8 mouse cellular contexts compared by ENCODE assay signal in the genomic region with DNA sequence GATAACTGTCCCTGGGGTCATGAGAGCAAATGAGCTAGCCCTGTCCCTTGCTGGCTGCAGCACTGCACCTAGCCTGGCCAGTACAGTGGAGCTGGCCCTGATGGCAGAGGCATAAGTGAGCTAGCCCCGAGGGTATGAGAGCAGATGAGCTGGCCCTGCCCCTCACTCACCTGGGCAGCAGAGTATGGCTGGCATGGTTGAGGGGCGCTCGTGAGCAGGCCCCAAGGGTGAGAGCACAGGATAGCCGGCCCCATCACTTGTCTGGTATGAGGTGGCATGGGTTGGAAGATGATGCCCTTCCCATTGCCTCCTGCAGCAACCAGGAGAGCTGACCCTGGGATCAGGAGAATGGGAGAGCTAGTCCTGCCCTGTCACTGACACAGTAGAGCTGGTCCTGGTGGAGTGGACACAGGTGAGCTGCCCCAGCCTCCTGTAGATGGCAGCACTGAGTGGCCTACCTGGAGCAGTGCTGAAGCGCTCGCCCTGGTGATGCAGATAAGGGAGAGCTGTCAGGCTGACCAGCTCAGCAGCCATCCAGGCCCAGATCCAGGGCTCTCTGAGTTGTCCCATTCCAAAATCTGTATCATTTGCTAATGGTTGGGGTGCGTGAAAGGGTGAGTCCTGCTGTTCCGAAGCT. TPM values are rescaled to one million over a fixed set of nuclear protein-coding genes. Genes with fewer than 3 reads are reported as not detected.
A peak's percentile ranks its signal among the peaks of the same experiment; 100 is the strongest.
DNase-seq lines count a peak whose midpoint lies in the region; ATAC-seq and TF ChIP-seq lines count a peak whose summit lies in the region.

No protein-coding gene starts in this region.

- no peak overlapping the region for H3K4me2 ChIP-seq in heart, embryonic 16.5 days (ENCODE audit: low read depth, low read length)
- H3K4me2 ChIP-seq in hindbrain, embryonic 12.5 days (replicated peaks), result no peak overlapping the region
- no peak overlapping the region for H3K4me2 ChIP-seq in liver, embryonic 11.5 days

- H3K9ac ChIP-seq in heart, embryonic 16.5 days (ENCODE audit: low read length), result no peak overlapping the region
- H3K9ac ChIP-seq in hindbrain, embryonic 12.5 days, result no peak overlapping the region
- no peak overlapping the region for H3K9ac ChIP-seq in liver, embryonic 11.5 days (ENCODE audit: low read depth, low read length)

- 84% methylated on average over 8 of the region's 8 CpGs for WGBS in heart, embryonic 16.5 days
- WGBS in hindbrain, embryonic 12.5 days, result 89% methylated on average over 8 of the region's 8 CpGs
- 76% methylated on average over 8 of the region's 8 CpGs for WGBS in liver, embryonic 11.5 days

- no peaks in the 10 kb centered on the region for H3K9me3 ChIP-seq in heart, embryonic 16.5 days (replicated peaks; ENCODE audit: control insufficient read depth, low read length)
- H3K9me3 ChIP-seq in G1E (replicated peaks), result no peaks in the 10 kb centered on the region
- H3K9me3 ChIP-seq in hindbrain, embryonic 12.5 days (replicated peaks), result no peaks in the 10 kb centered on the region
- H3K9me3 ChIP-seq in liver, embryonic 11.5 days (ENCODE audit: control insufficient read depth, low read length), result no peaks in the 10 kb centered on the region

- no peak overlapping the region for H3K4me3 ChIP-seq in heart, embryonic 16.5 days (ENCODE audit: low read length)
- H3K4me3 ChIP-seq in G1E (ENCODE audit: low read depth, low read length), result no peak overlapping the region
- H3K4me3 ChIP-seq in hindbrain, embryonic 12.5 days, result no peak overlapping the region
- H3K4me3 ChIP-seq in liver, embryonic 11.5 days (ENCODE audit: low read depth, low read length), result no peak overlapping the region

- H3K4me1 ChIP-seq in heart, embryonic 16.5 days (ENCODE audit: control insufficient read depth, insufficient read depth, low read length), result no peaks in the 10 kb centered on the region
- H3K4me1 ChIP-seq in G1E (ENCODE audit: insufficient read depth, low read depth, low read length), result peaks cover 28% of the 10 kb centered on the region
- H3K4me1 ChIP-seq in hindbrain, embryonic 12.5 days, result peaks cover 14% of the 10 kb centered on the region
- no peaks in the 10 kb centered on the region for H3K4me1 ChIP-seq in liver, embryonic 11.5 days (replicated peaks; ENCODE audit: control insufficient read depth, insufficient read depth, low read length)

- DNase-seq in heart, adult 8-10 months (ENCODE audit: low spot score), result no peak
- DNase-seq in G1E (ENCODE audit: low spot score), result peak; percentile 2
- DNase-seq in cerebellum, adult 18-20 months, result peak; percentile 79 to 80
- DNase-seq in liver, embryonic 11.5 days (ENCODE audit: low spot score), result no peak
- peak; percentile 14 for DNase-seq in right cerebral cortex, postnatal 4 days

- ATAC-seq in heart, embryonic 16.5 days (replicated peaks; ENCODE audit: extremely low read depth, insufficient read depth, low FRiP score), result peak; percentile 39; the same call in 1 of the 2 replicates
- no peak for ATAC-seq in G1E (ENCODE audit: extremely low read depth, insufficient number of reproducible peaks, low FRiP score, poor library complexity, severe bottlenecking)
- ATAC-seq in hindbrain, embryonic 12.5 days (ENCODE audit: low FRiP score), result peak; percentile 51
- peak; percentile 67 for ATAC-seq in liver, embryonic 11.5 days (replicated peaks; ENCODE audit: low FRiP score)
- ATAC-seq in inflammation-experienced regulatory T-cells, adult 6 months, result no peak

- H3K27me3 ChIP-seq in heart, embryonic 16.5 days (ENCODE audit: control insufficient read depth, insufficient read depth, low read length), result no peaks in the 10 kb centered on the region
- peaks cover 7% of the 10 kb centered on the region for H3K27me3 ChIP-seq in G1E (ENCODE audit: insufficient read depth, low read length)
- 0 out of 2 replicates have a peak, but pooled peaks cover 3% of the 10 kb centered on the region for H3K27me3 ChIP-seq in hindbrain, embryonic 12.5 days
- no peaks in the 10 kb centered on the region for H3K27me3 ChIP-seq in liver, embryonic 11.5 days (replicated peaks; ENCODE audit: control insufficient read depth, insufficient read depth, low read length)

- no peak for TF ChIP-seq CTCF in G1E (IDR thresholded peaks at IDR 0.05; ENCODE audit: low read depth, low read length)

- no peak overlapping the region for H3K27ac ChIP-seq in heart, embryonic 16.5 days (ENCODE audit: low read length)
- no peak overlapping the region for H3K27ac ChIP-seq in hindbrain, embryonic 12.5 days
- H3K27ac ChIP-seq in liver, embryonic 11.5 days (ENCODE audit: low read depth, low read length), result no peak overlapping the region

- H3K36me3 ChIP-seq in heart, embryonic 16.5 days (ENCODE audit: control insufficient read depth, insufficient read depth), result peaks cover 48% of the 10 kb centered on the region
- peaks cover 61% of the 10 kb centered on the region for H3K36me3 ChIP-seq in G1E (replicated peaks)
- H3K36me3 ChIP-seq in hindbrain, embryonic 12.5 days, result peaks cover 36% of the 10 kb centered on the region
- 0 out of 2 replicates have a peak, but pooled peaks cover 2% of the 10 kb centered on the region for H3K36me3 ChIP-seq in liver, embryonic 11.5 days (ENCODE audit: control insufficient read depth, insufficient read depth, low read length)

RNA-seq across cellular contexts. Expression of gene Hal, which starts 3.4 kb away (rescaled TPM):
- 0.19 and 0.80 TPM in 2 replicates for polyA plus RNA-seq in heart, embryonic 16.5 days (2015; fragmentation: Nextera tagmentation; extraction: Ambion mirVana)
- under 1 TPM in 3 of 4 experiments, not detected in 1; 0.05 to 0.29 (median 0.25) TPM for total RNA-seq in heart, adult 8-10 months (2022)
- total RNA-seq in G1E (2014; fragmentation: Nextera tagmentation), result not detected in 2 replicates
- total RNA-seq in G1E (2017), result 0.06 and 0.11 TPM in 2 replicates
- not detected in 2 replicates for polyA plus RNA-seq in G1E (2012)
- 0.10 TPM in 1 of 2 replicates, not detected in the other for polyA plus RNA-seq in hindbrain, embryonic 12.5 days (2016; fragmentation: Nextera tagmentation; extraction: Ambion mirVana)
- 1.1 and 1.3 TPM in 2 replicates for polyA plus RNA-seq in liver, embryonic 11.5 days (2014; fragmentation: Nextera tagmentation; extraction: Ambion mirVana)
- 1 to 10 TPM in 2 of 3 experiments, not detected in 1; 1.2 to 2.7 TPM for polyA plus RNA-seq in inflammation-experienced regulatory T-cells, adult 6 months (2017; shearing (Covaris generic))

RNA-seq across cellular contexts. Expression of gene Lta4h, which starts 32.0 kb away (rescaled TPM):
- 386 and 413 TPM in 2 replicates for polyA plus RNA-seq in heart, embryonic 16.5 days (2015; fragmentation: Nextera tagmentation; extraction: Ambion mirVana)
- 10 to 100 TPM; 32.4 to 38.7 (median 33.0) TPM for total RNA-seq in heart, adult 8-10 months (2022)
- total RNA-seq in G1E (2014; fragmentation: Nextera tagmentation) (57.5 and 90.6 TPM in 2 replicates), G1E (2017) (75.6 and 81.1 TPM in 2 replicates)
- 144 and 180 TPM in 2 replicates for polyA plus RNA-seq in G1E (2012)
- polyA plus RNA-seq in hindbrain, embryonic 12.5 days (2016; fragmentation: Nextera tagmentation; extraction: Ambion mirVana), result 144 and 147 TPM in 2 replicates
- polyA plus RNA-seq in liver, embryonic 11.5 days (2014; fragmentation: Nextera tagmentation; extraction: Ambion mirVana), result 163 and 185 TPM in 2 replicates
- 100 to 1,000 TPM; 139 to 219 (median 185) TPM for polyA plus RNA-seq in inflammation-experienced regulatory T-cells, adult 6 months (2017; shearing (Covaris generic))

RNA-seq across cellular contexts. Expression of gene Amdhd1, which starts 54.7 kb away (rescaled TPM):
- polyA plus RNA-seq in heart, embryonic 16.5 days (2015; fragmentation: Nextera tagmentation; extraction: Ambion mirVana), result 0.19 and 0.25 TPM in 2 replicates
- not detected for total RNA-seq in heart, adult 8-10 months (2022)
- not detected in 2 replicates for total RNA-seq in G1E (2014; fragmentation: Nextera tagmentation)
- total RNA-seq in G1E (2017), result not detected in 2 replicates
- polyA plus RNA-seq in G1E (2012), result not detected in 2 replicates
- polyA plus RNA-seq in hindbrain, embryonic 12.5 days (2016; fragmentation: Nextera tagmentation; extraction: Ambion mirVana), result 0.21 and 0.44 TPM in 2 replicates
- 6.2 and 7.4 TPM in 2 replicates for polyA plus RNA-seq in liver, embryonic 11.5 days (2014; fragmentation: Nextera tagmentation; extraction: Ambion mirVana)
- polyA plus RNA-seq in inflammation-experienced regulatory T-cells, adult 6 months (2017; shearing (Covaris generic)), result 1 to 10 TPM in 2 of 3 experiments, under 1 TPM in 1; 0.68 to 1.4 (median 1.1) TPM

RNA-seq across cellular contexts. Expression of gene Ccdc38, which starts 55.3 kb away (rescaled TPM):
- polyA plus RNA-seq in heart, embryonic 16.5 days (2015; fragmentation: Nextera tagmentation; extraction: Ambion mirVana), result 0.11 and 0.13 TPM in 2 replicates
- total RNA-seq in heart, adult 8-10 months (2022), result not detected
- total RNA-seq in G1E (2014; fragmentation: Nextera tagmentation) (not detected in 2 replicates), G1E (2017) (0.11 and 0.23 TPM in 2 replicates)
- polyA plus RNA-seq in G1E (2012), result not detected in 2 replicates
- polyA plus RNA-seq in hindbrain, embryonic 12.5 days (2016; fragmentation: Nextera tagmentation; extraction: Ambion mirVana), result 0.30 and 0.47 TPM in 2 replicates
- polyA plus RNA-seq in liver, embryonic 11.5 days (2014; fragmentation: Nextera tagmentation; extraction: Ambion mirVana), result 0.32 and 0.38 TPM in 2 replicates
- 1 to 10 TPM; 3.2 to 6.6 (median 3.3) TPM for polyA plus RNA-seq in inflammation-experienced regulatory T-cells, adult 6 months (2017; shearing (Covaris generic))

Comparison
In these comparisons a context has a peak if more than half of its experiments do, and no peak if none do; other contexts are left out.
1. ATAC-seq: peak in heart, embryonic 16.5 days (single experiment), hindbrain, embryonic 12.5 days (single experiment) and liver, embryonic 11.5 days (single experiment); none in G1E (single experiment) and inflammation-experienced regulatory T-cells, adult 6 months (single experiment).
2. DNase-seq: peak in G1E (single experiment), cerebellum, adult 18-20 months (2 of 2) and right cerebral cortex, postnatal 4 days (single experiment); none in heart, adult 8-10 months (single experiment) and liver, embryonic 11.5 days (single experiment).